In genomic region chr12:72648921-72649320, GRCm38 (mm10) we compare ENCODE assay signal across 27 mouse cellular contexts. TPM values are rescaled to one million over a fixed set of nuclear protein-coding genes. Genes with fewer than 3 reads are reported as not detected.
"Had no signal": no experiment of that assay in that cellular context is flagged by ENCODE, and none has a peak within 500 bp of the region (broad histone marks: within the 10 kb centered on the region; RNA-seq: fewer than 3 reads in every experiment).

No protein-coding gene starts in this region.

- H3K4me1 ChIP-seq: kidney, embryonic 15.5 days; midbrain, embryonic 12.5 days; midbrain, embryonic 15.5 days; neural tube, embryonic 12.5 days; neural tube, embryonic 15.5 days had no signal

- DNase-seq: kidney, adult 11 months; kidney, adult 8-10 months; kidney, postnatal 10 days; kidney, postnatal 36 days; liver; liver, postnatal 0 days; lung, embryonic 14.5 days; retina, postnatal 1 day; right cerebral cortex, postnatal 25 days; thymus, adult 18-20 months; thymus, postnatal 36 days had no signal

- H3K9ac ChIP-seq: kidney, embryonic 15.5 days; limb, embryonic 13.5 days; liver, embryonic 14.5 days; liver, postnatal 0 days; lung, embryonic 14.5 days; midbrain, embryonic 12.5 days; midbrain, embryonic 15.5 days; neural tube, embryonic 12.5 days; neural tube, embryonic 15.5 days had no signal

- H3K36me3 ChIP-seq: kidney, embryonic 15.5 days; limb, embryonic 10.5 days; limb, embryonic 13.5 days; midbrain, embryonic 12.5 days; midbrain, embryonic 15.5 days; neural tube, embryonic 15.5 days had no signal

- ATAC-seq: lung, postnatal 0 days; midbrain, embryonic 15.5 days had no signal

- H3K4me3 ChIP-seq: kidney, embryonic 15.5 days; limb, embryonic 10.5 days; limb, embryonic 13.5 days; midbrain, embryonic 12.5 days; midbrain, embryonic 15.5 days; neural tube, embryonic 12.5 days; neural tube, embryonic 15.5 days had no signal

- H3K4me2 ChIP-seq: kidney, embryonic 15.5 days; limb, embryonic 13.5 days; lung, embryonic 14.5 days; midbrain, embryonic 12.5 days; midbrain, embryonic 15.5 days; neural tube, embryonic 12.5 days; neural tube, embryonic 15.5 days had no signal

- H3K27ac ChIP-seq: kidney, embryonic 15.5 days; limb, embryonic 10.5 days; limb, embryonic 13.5 days; liver, embryonic 14.5 days; midbrain, embryonic 12.5 days; midbrain, embryonic 15.5 days; neural tube, embryonic 12.5 days; neural tube, embryonic 15.5 days had no signal

- H3K9me3 ChIP-seq: kidney, embryonic 15.5 days; limb, embryonic 10.5 days; midbrain, embryonic 12.5 days; midbrain, embryonic 15.5 days; neural tube, embryonic 12.5 days; neural tube, embryonic 15.5 days had no signal

- H3K27me3 ChIP-seq: kidney, embryonic 15.5 days; limb, embryonic 13.5 days; midbrain, embryonic 12.5 days; midbrain, embryonic 15.5 days; neural tube, embryonic 12.5 days; neural tube, embryonic 15.5 days had no signal

RNA-seq across cellular contexts. Expression of gene Gm4756, which starts 0.5 kb away (rescaled TPM):
- total RNA-seq: layer of hippocampus, adult 8-10 months; layer of hippocampus, postnatal 10 days; left cerebral cortex, adult 8-10 months; left cerebral cortex, postnatal 25 days had no signal
- polyA plus RNA-seq: kidney, embryonic 15.5 days; limb, embryonic 10.5 days; limb, embryonic 13.5 days; lung, embryonic 14.5 days; lung, postnatal 0 days; midbrain, embryonic 12.5 days; midbrain, embryonic 15.5 days; neural tube, embryonic 12.5 days; neural tube, embryonic 15.5 days; spleen, adult 2 months; stomach, embryonic 16.5 days; testis, adult 2 months had no signal
